Mouse (Mus musculus) kidney, embryonic 16.5 days (tissue): Measurements from ENCODE around the gene Nfe2l2. TPM values are rescaled to one million over a fixed set of nuclear protein-coding genes. Genes with fewer than 3 reads are reported as not detected.
A peak's percentile ranks its signal among the peaks of the same experiment; 100 is the strongest.
"Not testable (repeated sequence)": the region's sequence is repeated elsewhere in the genome, so short reads cannot be mapped to it uniquely, and the experiment has no call there.

Source experiments
- ATAC-seq: fragments of 200-750 bp; cut with Nextera tagmentation; 2 replicates; pipeline ENCODE4 v1.8.0; 2017; ENCODE audit warnings: moderate TSS enrichment; ENCODE audit not compliant: low FRiP score, low TSS enrichment
- H3K27ac ChIP-seq: fragments of 300-500 bp; sonication (generic); 2 replicates; pipeline ENCODE4 v1.5.1; 2014; ENCODE audit warnings: low read length
- H3K27me3 ChIP-seq: fragments of 300-500 bp; sonication (generic); 2 replicates; pipeline ENCODE4 v1.6.1; 2014; ENCODE audit warnings: low read length, control low read depth, mixed read lengths; ENCODE audit not compliant: insufficient read depth
- H3K36me3 ChIP-seq: fragments of 300-500 bp; sonication (generic); 2 replicates; pipeline ENCODE4 v1.6.1; 2014; ENCODE audit warnings: low read length, control low read depth, mixed read lengths; ENCODE audit not compliant: insufficient read depth
- H3K4me1 ChIP-seq: fragments of 300-500 bp; sonication (generic); 2 replicates; pipeline ENCODE4 v1.6.1; 2014; ENCODE audit warnings: low read length, control low read depth, mixed read lengths; ENCODE audit not compliant: insufficient read depth
- H3K4me2 ChIP-seq: fragments of 300-500 bp; sonication (generic); replicated peaks from 2 replicates; pipeline ENCODE4 v1.6.1; 2014; ENCODE audit warnings: low read depth, low read length
- H3K4me3 ChIP-seq: fragments of 300-500 bp; sonication (generic); 2 replicates; pipeline ENCODE4 v1.5.1; 2014; ENCODE audit warnings: mild to moderate bottlenecking, low read length
- H3K9ac ChIP-seq: fragments of 300-500 bp; sonication (generic); replicated peaks from 2 replicates; pipeline ENCODE4 v1.6.1; 2014; ENCODE audit warnings: low read length
- H3K9me3 ChIP-seq: fragments of 300-500 bp; sonication (generic); 2 replicates; pipeline ENCODE4 v1.6.1; 2016; ENCODE audit warnings: low read length, control low read depth
- WGBS: fragments of 180-500 bp; shearing (Covaris S2); extraction: QIAGEN DNeasy Blood & Tissue Kit; methylation state at CpG from one replicate; pipeline ENCODE4 v1.1.7; 2014; 5-methylcytosine and 5-hydroxymethylcytosine counted together
- polyA plus RNA-seq: library from polyadenylated mRNA; unstranded; fragments of >200 nt; fragmentation: Nextera tagmentation; extraction: Ambion mirVana; gene quantifications from 2 replicates; pipeline ENCODE4 v1.2.1, GENCODE M21; 2015

Gene Nfe2l2
- polyA plus RNA-seq, 1 experiment from 2014 or later: 87.7 TPM

DNA sequence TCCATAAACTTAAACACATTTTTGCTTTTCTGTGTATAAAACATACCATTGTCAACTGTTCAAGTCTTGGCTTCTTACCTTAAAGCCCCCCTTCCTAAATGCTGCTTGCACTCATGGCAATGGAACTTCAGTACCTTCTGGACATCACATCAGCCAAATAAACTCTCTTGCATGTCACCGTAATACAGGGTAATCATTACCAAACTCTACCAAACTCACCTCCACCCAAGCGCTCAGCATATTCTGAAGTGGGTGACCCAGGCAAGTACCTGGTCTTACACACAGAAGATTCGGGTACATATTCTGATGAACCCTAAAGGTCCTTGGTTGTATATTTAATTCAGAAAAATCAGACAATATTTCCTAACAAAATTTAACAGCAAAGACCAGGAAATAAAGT is 3.9 kb downstream of the Nfe2l2 start:
- no peaks in the 10 kb centered on the region for H3K36me3 ChIP-seq
- H3K4me3 ChIP-seq: no peak overlapping the region; the same call in 1 of the 2 replicates
- H3K9me3 ChIP-seq: no peaks in the 10 kb centered on the region
- WGBS: 71% methylated on average over 3 of the region's 3 CpGs
- ATAC-seq: no peak
- no peak overlapping the region for H3K27ac ChIP-seq
- no peak overlapping the region for H3K9ac ChIP-seq
- H3K4me2 ChIP-seq: no peak overlapping the region
- no peaks in the 10 kb centered on the region for H3K27me3 ChIP-seq
- H3K4me1 ChIP-seq: peaks cover 74% of the 10 kb centered on the region

DNA sequence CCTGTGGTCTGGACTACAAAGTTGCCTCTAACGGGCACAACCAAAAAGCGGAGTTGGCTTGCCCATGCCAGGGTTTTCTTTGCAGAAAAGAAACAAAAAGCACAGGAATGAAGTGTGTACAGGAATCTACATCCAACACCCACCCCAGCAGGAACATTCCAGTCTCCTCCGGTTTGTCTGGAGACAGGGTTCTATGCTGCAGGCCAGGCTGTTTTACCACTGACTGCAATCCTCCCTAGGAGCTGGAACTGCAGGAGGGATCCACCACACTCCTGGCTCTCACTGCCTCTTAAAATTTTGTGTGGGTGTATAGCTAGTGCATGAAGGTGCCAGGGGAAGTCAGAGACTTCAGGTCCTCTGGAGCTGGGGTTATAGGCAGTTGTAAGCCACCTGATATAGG is 5.6 kb downstream of the Nfe2l2 start:
- H3K4me2 ChIP-seq: no peak overlapping the region
- H3K9me3 ChIP-seq: no peaks in the 10 kb centered on the region
- H3K4me1 ChIP-seq: peaks cover 68% of the 10 kb centered on the region
- 84% methylated on average over 3 of the region's 3 CpGs for WGBS
- peak overlapping the region; percentile 1; the same call in 1 of the 2 replicates for H3K9ac ChIP-seq
- H3K4me3 ChIP-seq: no peak overlapping the region
- H3K27me3 ChIP-seq: no peaks in the 10 kb centered on the region
- peak overlapping the region; percentile 20; the same call in 1 of the 2 replicates for H3K27ac ChIP-seq
- ATAC-seq: no peak
- no peaks in the 10 kb centered on the region for H3K36me3 ChIP-seq

DNA sequence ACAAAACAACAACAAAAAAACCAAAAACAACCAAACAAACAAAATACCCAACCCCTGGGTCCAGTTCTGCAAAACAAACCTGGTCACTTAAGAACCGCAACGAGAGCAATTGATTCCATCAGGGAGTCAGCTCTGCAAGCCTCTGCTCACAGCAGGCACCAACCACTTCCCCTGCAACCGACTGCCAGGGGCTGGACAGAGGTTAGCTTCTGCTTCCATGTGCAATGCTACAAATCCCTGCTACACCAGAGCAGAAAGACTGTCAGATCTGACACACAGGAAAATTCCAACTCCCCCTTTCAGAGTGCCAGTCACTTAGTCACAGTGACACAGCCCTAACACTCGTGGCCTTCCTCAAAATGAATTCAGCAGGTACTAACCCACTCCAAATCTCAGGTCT is 6.4 kb downstream of the Nfe2l2 start:
- Histone ChIP-seq H3K9me3 (no peaks in the 10 kb centered on the region), H3K4me1 (peaks cover 69% of the 10 kb centered on the region), H3K4me2 (no peak overlapping the region), H3K36me3 (no peaks in the 10 kb centered on the region), H3K9ac (no peak overlapping the region), H3K27ac (0 out of 2 replicates have a peak overlapping the region, but pooled peaks have one; percentile 56), H3K27me3 (no peaks in the 10 kb centered on the region), H3K4me3 (no peak overlapping the region)
- ATAC-seq: no peak
- 39% methylated on average over 4 of the region's 4 CpGs for WGBS

DNA sequence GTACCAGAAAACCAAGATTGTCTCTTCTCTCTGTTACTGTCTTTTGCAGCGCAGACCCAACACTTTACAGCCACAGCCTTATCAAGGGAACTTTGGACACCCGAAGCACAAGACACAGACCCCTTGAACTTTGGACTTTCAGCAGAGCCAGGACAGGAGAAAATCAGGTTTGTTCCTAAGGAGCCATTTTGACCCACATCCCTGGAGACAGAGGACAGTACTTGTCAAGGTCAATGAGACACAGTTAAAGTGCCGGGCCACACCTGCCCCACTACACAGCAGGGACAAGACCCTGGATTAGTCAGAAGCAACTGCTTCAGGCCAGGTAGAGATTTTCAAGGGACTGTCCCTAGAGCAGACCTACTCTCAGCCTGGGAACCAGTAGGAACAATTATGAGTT is 7.2 kb downstream of the Nfe2l2 start:
- peaks cover 69% of the 10 kb centered on the region for H3K4me1 ChIP-seq
- no peaks in the 10 kb centered on the region for H3K36me3 ChIP-seq
- no peak overlapping the region for H3K27ac ChIP-seq
- no peak overlapping the region for H3K4me3 ChIP-seq
- ATAC-seq: no peak
- no peak overlapping the region for H3K4me2 ChIP-seq
- no peaks in the 10 kb centered on the region for H3K27me3 ChIP-seq
- H3K9ac ChIP-seq: no peak overlapping the region; the same call in 1 of the 2 replicates
- H3K9me3 ChIP-seq: no peaks in the 10 kb centered on the region
- WGBS: 81% methylated on average over 3 of the region's 3 CpGs

DNA sequence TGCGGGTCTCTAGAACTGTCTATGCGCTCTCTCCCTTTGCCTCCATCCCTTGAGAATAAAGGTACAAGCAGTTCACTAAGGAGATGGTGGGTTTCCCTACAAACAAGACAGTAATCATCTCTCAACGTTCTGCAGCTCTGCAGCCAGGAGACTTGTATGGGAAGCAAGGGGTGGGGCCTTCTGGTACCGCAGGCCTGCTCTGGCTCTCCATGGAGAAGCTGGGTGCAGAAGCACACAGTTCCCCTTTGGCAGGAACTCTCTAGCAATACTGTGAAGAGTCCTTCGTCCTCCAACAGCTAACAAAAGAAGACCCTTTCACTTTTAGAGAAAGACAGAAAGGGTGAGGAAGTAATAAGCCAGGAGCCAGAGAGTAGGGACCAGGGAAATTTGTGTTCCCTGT is 8.1 kb downstream of the Nfe2l2 start:
- H3K27ac ChIP-seq: 0 out of 2 replicates have a peak overlapping the region, but pooled peaks have one; percentile 34
- no peak overlapping the region for H3K4me3 ChIP-seq
- no peak overlapping the region for H3K4me2 ChIP-seq
- H3K9me3 ChIP-seq: no peaks in the 10 kb centered on the region
- no peak overlapping the region for H3K9ac ChIP-seq
- no peaks in the 10 kb centered on the region for H3K27me3 ChIP-seq
- no peaks in the 10 kb centered on the region for H3K36me3 ChIP-seq
- no peak for ATAC-seq
- H3K4me1 ChIP-seq: peaks cover 62% of the 10 kb centered on the region
- WGBS: 53% methylated on average over 5 of the region's 5 CpGs

DNA sequence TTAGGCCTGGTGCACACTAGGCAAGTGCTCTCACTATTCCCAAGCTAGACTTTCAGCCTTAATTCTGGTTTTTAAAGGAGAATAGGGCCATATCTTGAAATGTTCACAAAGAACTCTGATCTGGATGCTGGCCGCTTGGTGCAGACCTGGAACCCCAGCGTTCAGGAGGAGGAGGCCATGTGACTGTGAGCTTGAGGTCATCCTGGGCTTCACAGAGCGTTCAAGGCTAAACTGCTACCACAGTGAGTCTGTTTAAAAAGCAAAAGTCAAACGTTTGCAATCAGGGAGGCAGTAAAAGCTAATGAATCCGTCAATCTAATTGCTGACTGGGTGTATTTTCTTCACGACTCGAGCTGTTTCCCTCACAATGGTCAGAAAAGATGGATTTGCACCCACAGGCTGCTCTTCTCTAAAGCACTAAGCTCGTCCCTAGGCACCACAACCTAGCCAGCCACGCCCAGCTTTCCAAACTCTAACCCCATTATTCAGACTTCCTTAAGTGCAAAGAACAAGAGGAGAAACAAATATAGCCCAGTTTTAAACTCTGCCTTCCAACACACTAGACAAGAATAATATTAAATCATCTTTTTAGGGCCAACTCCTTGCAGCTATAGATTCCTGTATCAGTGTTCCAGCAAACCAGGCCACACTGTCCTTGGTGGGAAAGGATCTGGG is 8.6 kb downstream of the Nfe2l2 start:
- Histone ChIP-seq H3K27ac (no peak overlapping the region), H3K9me3 (no peaks in the 10 kb centered on the region), H3K27me3 (no peaks in the 10 kb centered on the region), H3K36me3 (no peaks in the 10 kb centered on the region), H3K4me3 (no peak overlapping the region), H3K4me1 (peaks cover 60% of the 10 kb centered on the region), H3K9ac (no peak overlapping the region), H3K4me2 (no peak overlapping the region)
- no peak for ATAC-seq
- WGBS: 29% methylated on average over 9 of the region's 9 CpGs

DNA sequence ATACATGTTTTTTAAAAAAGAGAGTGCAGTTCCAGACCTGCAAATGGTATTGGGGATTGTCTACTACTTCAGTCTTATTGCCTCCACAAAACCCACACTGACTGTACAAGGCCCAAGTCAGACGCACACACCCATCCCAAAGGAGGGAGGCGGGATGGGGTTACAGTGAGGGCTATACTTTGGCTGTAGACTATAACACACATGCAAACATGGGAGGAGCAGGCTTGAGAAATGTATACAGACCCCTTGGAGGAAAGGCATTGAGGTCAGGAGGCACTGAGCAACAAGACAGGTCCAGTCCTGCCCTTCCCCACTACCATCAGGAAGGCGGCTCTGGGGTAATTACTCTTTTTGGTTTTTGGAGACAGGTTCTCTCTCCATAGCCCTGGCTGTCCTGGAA is 9.5 kb downstream of the Nfe2l2 start:
- WGBS: 85% methylated on average over 3 of the region's 3 CpGs
- ATAC-seq: 0 out of 2 replicates have a peak, but pooled peaks have one; percentile 46
- H3K4me3 ChIP-seq, H3K9ac ChIP-seq, H3K27me3 ChIP-seq, H3K4me2 ChIP-seq, H3K27ac ChIP-seq, H3K36me3 ChIP-seq, H3K9me3 ChIP-seq: not testable (repeated sequence)
- peaks cover 56% of the 10 kb centered on the region for H3K4me1 ChIP-seq

DNA sequence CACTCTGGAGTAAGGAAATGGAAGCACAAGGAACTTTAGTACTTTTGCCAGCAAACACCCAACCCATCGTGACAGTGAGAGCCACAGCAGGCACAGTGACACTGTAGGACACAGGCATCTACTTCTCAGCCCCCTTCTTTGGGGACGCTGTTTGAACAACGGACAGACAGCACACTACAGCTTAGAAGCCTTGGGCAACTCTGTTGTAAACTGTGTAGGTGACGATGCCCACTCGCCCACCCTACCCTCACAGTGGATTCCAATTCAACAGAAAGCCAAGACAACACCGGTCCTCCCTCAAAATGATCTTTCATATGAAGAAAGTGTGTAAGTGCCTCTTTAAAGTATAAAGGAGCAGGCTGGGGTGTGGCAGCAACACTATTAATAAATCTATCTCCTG is 12.1 kb downstream of the Nfe2l2 start:
- H3K9ac ChIP-seq: no peak overlapping the region
- H3K4me2 ChIP-seq: no peak overlapping the region
- no peak overlapping the region for H3K4me3 ChIP-seq
- no peaks in the 10 kb centered on the region for H3K9me3 ChIP-seq
- no peaks in the 10 kb centered on the region for H3K36me3 ChIP-seq
- H3K4me1 ChIP-seq: peaks cover 41% of the 10 kb centered on the region
- H3K27me3 ChIP-seq: no peaks in the 10 kb centered on the region
- H3K27ac ChIP-seq: no peak overlapping the region
- ATAC-seq: no peak
- 91% methylated on average over 6 of the region's 6 CpGs for WGBS

DNA sequence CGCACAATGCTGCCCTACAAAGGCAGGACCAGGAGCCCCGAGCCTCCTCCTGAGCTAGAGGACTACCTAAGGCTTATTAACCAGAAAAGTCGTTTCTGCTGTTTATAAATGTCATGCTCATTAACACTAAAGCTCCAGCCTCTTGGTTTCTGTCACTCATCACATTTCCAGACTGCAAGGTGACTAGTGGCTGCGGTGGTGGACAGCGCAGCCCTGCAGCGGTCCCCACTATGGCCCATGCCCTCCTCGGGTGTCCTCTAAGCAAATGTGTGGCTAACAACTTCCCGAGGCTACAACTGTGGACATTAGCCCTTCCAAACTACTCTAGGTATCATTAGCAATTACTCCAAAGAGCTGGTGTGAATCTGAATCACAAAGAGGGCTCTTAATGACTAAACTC is 13.1 kb downstream of the Nfe2l2 start:
- Histone ChIP-seq H3K27me3 (no peaks in the 10 kb centered on the region), H3K9ac (no peak overlapping the region), H3K9me3 (no peaks in the 10 kb centered on the region), H3K27ac (no peak overlapping the region), H3K4me2 (no peak overlapping the region), H3K4me1 (peaks cover 36% of the 10 kb centered on the region), H3K4me3 (no peak overlapping the region), H3K36me3 (no peaks in the 10 kb centered on the region)
- no peak for ATAC-seq
- 63% methylated on average over 8 of the region's 8 CpGs for WGBS

DNA sequence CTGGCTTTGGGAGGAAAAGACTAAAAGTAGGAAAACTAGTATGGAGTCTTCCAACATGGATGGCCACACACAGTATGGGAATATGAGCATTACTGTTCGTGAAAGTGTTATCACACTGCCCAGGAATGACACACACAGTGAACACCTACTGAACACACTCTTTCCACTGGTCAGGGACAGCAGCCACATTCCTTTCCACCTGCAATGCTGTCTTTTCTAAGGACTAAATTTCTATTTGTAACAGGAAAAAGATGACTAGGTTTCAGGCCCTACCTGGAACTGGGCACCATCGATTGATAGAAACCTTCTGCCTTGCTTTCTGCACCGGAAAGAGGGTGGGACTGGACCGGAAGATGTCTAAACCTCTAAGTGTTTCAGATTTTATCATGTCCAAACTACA is 13.8 kb downstream of the Nfe2l2 start:
- Histone ChIP-seq H3K9me3 (no peaks in the 10 kb centered on the region), H3K9ac (no peak overlapping the region), H3K27me3 (no peaks in the 10 kb centered on the region), H3K27ac (no peak overlapping the region), H3K4me1 (peaks cover 36% of the 10 kb centered on the region), H3K4me2 (no peak overlapping the region), H3K4me3 (no peak overlapping the region), H3K36me3 (no peaks in the 10 kb centered on the region)
- ATAC-seq: no peak
- 94% methylated on average over 4 of the region's 4 CpGs for WGBS
